Mouse (Mus musculus) layer of hippocampus, adult 9-10 months (tissue): Measurements from ENCODE around the gene Frrs1.

Experiments used
- DNase-seq: peaks from one replicate; pipeline ENCODE4 v3.0.0; 2022; ENCODE audit warnings: low spot score

The Frrs1 gene

GRCm38 (mm10) chr3:116914374-116914773, 55.1 kb downstream of the Frrs1 start:
- no peak for DNase-seq

GRCm38 (mm10) chr3:116914931-116915330, 55.7 kb downstream of the Frrs1 start:
- DNase-seq, result no peak

- no peak for DNase-seq
These were observed 57.8 kb downstream of the Frrs1 start for GRCm38 (mm10) chr3:116917016-116917415.

GRCm38 (mm10) chr3:116921535-116921934, 62.3 kb downstream of the Frrs1 start:
- DNase-seq, result no peak

DNA sequence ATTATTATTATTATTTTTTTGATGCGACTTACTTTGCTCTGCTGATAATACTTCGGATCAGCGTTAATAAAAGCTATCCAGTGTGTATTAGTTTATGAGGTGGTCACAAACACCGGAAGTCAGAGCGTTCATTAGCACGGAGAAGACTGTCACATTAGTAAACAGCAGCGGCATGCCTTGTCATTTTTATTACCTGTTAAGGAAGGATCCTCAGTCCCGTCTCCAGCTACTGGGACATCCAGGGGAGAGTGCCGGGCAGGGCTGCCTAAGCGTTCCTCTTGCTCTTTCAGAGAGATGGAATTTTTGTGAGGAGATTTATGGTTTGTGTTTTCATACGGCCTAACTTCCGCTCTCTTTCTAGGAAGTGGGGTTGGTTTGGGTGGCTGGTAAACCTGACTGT, 63.8 kb downstream of the Frrs1 start:
- DNase-seq, result no peak

GRCm38 (mm10) chr3:116928994-116929393, 69.7 kb downstream of the Frrs1 start:
- DNase-seq, result no peak

DNA sequence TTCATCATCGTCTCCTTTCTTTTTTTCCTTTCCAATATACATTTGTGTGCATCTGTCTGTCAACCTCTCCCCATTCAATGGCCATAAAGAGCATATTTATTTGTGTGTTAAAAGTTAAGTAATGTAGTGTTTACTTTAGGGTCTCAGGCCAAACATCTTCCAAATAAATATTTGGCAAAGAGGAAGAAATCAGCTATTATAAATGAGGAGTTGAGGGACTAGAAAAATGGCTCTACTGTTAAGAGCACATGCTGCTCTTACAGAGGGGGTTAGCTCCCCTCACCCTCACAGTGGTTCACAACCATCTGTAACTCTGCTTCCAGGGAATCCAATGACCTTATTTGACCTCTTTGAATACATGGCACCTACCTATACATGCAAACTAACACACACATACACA, 73.9 kb downstream of the Frrs1 start:
- no peak for DNase-seq

- DNase-seq, result no peak
These were observed 77.8 kb downstream of the Frrs1 start for GRCm38 (mm10) chr3:116936934-116937691.

DNA sequence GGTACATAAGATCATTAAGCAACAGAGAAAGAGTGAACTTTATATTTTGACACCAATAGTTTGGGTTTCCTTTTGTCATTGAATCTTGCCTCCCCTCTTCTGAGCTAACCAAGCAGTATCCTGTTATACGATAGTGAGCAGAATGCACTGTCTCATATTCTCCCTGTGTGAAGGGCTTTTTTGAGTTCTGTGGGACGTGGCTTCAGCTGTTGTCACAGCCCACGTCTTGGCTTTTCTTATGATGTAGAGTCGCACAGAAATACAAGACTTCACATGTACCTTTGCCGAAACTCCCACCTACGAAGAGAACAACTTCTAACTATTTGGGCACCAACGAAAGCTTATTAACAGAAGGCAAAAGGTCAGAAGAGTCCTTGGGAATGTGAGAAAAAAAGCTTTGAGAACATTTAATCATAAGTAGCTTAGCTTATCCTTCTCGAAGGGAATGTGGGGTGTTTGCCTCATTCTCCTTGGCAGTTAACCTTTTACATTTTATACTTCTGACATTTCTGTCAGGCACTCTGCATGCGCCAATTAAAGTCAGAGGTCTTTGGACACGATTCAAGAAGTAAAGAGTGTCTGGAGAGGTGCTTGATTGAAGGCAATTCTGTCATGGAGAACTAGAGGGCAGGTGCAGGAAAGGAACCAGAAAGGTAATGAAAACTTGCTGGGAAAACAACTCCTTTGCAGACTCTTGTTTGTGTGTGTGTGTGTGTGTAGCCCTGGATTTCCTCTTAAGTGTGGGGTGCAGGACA, 81.7 kb downstream of the Frrs1 start:
- no peak for DNase-seq

- no peak for DNase-seq
These were observed 82.4 kb downstream of the Frrs1 start for GRCm38 (mm10) chr3:116941559-116942117.

GRCm38 (mm10) chr3:116942751-116943150, 83.5 kb downstream of the Frrs1 start:
- DNase-seq, result no peak

GRCm38 (mm10) chr3:116943422-116943821, 84.2 kb downstream of the Frrs1 start:
- DNase-seq, result no peak

- DNase-seq, result no peak
These were observed 87.2 kb downstream of the Frrs1 start for GRCm38 (mm10) chr3:116946476-116946875.

- DNase-seq, result no peak
These were observed 91.4 kb downstream of the Frrs1 start for GRCm38 (mm10) chr3:116950665-116951115.

DNA sequence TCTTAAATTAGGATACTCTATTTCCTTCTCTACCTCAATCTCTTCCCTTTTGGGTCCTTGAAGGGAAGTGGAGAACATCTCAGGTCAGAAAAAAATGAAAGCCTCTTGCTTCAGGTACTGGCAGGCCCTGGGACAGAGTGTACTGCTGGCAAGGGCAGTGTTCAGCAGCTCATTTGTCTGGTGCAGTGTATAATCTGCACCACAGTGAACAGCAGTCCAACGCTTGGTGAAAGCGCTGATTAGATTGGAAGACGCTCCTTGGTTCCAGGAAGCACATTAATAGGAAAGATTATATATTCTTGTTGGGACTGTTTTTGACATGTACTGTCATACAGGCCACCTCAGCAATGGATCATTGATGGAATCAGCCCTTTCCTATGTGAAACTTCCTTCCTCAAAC, 92.2 kb downstream of the Frrs1 start:
- DNase-seq, result no peak

DNA sequence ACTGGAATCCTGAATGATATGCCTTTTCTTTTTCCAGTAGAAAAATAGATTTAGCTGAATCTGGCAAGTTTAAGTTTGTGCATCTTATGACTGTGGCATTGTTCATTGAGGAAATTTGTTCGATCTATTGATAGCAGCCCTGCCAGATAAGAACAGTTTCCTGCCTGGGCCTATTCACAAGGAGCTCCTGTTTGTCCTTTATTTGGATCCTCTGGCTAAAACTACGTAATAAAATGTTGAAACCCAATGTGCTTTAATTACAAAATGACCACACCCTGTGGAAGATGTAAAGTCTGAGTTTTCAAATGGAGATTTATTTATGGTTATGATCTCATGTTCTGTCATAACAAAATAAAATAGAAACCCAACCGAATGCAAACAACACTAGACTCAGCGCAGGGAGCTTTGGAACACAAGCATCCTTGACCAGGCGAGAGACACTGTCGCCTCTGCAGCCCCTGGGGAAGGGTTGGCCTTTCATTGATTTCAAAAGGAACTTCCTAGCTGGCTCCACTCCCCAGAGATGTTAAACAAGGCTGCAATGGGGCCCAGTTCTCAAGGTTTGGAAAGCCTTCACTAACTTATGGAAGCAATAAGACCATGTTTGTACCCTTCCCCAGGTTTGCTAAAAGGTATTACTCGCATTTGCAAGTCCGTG, 93.1 kb downstream of the Frrs1 start:
- DNase-seq, result no peak

DNA sequence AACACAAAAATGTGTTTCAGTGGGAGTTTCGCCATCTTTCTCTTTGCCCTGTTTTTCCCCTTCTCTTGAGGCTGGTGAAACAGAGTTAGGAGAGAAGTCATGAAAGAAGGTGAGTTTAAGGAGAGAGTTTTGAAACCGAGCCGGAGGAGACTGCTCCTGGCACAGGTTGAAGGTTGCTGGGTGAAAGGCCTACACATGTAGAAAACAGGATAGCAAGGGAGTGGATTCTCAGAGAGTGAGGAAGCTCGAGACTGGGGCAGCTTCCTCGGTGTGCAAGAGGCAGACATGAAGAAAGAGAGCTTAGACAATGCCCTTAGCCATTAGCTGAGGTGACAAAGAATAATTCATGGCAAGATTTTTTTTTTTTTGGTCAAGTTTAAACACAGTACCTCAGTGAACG, 94.1 kb downstream of the Frrs1 start:
- DNase-seq, result no peak

- no peak for DNase-seq
These were observed 95.8 kb downstream of the Frrs1 start for GRCm38 (mm10) chr3:116955061-116955460.
